Mouse (Mus musculus): ENCODE data around the gene Zfp579. TPM values are rescaled to one million over a fixed set of nuclear protein-coding genes. Genes with fewer than 3 reads are reported as not detected.
"Not testable (repeated sequence)": the region's sequence is repeated elsewhere in the genome, so short reads cannot be mapped to it uniquely, and the experiment has no call there.

The Zfp579 gene
- total RNA-seq, 2 experiments from 2014 or later = 31.6 to 35.9 TPM

DNA sequence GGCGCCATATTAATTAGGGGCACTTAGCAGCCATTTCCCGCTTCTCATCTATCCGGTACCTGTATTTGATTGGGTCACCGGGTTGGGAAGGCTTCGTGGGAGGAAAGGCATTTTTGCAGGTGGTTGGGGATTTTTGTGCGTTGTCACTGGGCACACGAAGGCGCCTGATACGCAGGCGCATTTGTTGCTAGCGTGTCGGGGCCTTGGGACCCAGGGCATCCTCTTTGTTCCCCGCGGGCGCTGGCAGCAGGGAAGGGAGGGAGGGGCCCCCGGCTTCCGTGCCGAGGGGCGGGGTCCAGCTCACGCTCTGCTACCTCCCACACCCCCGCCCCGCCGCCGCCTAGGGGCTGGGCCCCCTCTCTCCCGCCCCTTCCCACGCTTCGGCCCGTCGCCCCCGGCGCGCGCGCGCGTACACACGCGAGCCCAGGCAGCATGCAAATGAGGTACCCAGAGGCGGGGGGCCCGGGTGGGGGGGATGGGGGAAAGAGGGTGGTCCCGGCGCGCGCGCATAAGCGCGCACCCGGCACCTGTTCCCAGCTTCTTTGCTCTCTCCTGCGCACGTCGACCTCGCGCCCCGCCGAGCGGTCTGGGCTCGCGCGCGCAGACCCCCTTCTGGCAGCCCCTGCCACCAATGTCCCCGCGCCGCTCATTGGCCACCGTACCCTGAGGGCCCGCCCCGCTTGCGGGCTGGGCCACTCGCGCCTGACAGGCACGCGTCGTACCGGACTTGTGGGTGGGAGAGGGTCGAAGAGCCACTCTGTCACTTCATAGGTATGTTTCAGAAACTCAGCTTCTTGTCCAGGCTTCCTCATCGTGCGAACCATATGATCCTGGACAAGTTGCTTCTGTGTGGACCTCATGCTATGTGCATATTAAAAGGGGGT, 19.4 kb upstream of the Zfp579 start, which contains the start of gene Gm44973:
TSS of gene Gm44973 (plus strand) at position 379 of the 884 bp plus-strand sequence.
- peak; percentile 90 to 92 for DNase-seq

DNA sequence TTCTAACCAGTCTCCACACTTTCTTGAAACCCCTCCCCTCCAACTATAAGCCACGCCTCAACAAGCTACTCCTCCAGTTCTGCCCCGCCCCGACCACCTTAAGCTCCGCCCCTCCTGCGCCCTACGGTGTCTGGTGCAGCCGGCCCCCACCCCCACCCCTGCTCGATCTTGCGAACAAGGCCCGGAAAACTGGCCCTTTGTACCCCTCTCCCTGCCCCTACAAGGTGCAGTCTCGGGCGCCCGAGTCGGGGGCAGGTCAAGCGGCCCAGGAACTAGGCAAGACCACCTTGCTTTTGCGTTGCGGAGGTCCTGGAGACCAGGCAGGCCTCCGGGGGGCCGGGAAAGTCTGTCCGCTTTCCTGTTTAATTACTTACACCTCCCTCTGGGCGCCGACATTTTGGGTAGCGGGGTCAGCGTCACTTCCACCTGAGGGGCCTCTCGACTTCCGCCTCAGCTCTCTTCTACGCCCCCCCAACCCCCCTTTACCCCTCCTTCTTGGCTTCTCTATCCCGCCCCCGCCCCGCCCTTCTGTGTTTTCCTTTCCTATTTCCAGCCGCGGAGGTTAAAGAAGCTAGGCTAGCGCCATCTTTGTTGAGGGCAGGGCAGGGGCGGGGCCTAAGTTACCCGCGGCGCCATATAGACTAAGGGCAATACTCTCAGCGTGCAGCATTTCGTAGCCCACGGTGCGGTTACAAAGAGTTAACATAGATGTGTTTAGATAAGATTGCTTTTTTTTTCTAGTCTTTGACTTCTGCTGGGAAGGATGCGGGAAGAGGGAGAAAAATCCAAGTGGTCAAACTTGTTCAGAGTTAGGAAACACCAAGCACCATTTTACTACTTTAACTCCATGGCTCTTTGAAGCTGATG, 18.5 kb upstream of the Zfp579 start, which contains the start of the genes Zfp524 and Fiz1:
TSS of gene Zfp524 (plus strand) at position 165 of the 867 bp plus-strand sequence.
TSS of gene Fiz1 (minus strand) at position 447 of the 867 bp plus-strand sequence.
- DNase-seq = peak; percentile 95

DNA sequence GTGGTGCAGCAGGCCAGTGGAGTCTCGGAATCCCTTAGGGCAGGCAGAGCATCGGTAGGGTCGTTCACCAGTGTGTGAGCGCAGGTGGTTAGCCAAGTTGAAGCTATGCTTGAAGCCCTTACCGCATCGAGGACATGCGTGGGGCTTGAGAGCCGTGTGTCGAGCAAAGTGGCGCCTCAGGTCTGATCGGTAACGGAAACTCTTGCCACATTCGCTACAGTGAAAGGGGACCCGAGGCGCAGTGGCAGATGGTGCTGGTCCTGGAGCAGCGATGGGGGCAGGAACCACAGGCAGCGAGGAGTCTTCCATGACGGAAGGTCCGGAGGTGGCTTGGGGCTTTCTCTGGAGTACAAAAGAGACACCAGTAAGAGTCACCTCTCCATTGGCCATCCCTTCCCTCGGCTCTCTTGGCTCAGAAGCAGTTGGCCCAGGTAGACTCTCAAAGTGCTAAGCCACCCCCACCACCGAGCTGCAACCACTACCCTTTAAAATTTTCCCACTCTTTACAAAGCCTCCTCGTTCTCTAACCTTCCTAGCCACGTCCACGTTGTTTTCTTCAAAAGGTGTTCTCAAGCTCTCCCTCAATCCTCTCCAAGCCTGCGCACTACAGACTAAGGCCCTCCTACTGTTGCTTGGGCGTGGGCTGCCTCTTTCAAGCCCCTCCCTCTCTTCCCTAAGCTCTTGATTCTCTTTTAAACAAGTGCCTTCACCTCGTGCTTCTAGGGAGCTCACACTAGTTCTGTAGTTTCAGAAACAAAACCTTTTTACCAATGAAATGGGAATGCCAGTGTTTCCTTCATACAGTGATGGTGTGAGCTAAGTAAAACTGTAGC, 16.9 kb upstream of the Zfp579 start:
- no peak for DNase-seq

GRCm38 (mm10) chr7:5008229-5008628, 12.3 kb upstream of the Zfp579 start:
- no peak for DNase-seq

DNA sequence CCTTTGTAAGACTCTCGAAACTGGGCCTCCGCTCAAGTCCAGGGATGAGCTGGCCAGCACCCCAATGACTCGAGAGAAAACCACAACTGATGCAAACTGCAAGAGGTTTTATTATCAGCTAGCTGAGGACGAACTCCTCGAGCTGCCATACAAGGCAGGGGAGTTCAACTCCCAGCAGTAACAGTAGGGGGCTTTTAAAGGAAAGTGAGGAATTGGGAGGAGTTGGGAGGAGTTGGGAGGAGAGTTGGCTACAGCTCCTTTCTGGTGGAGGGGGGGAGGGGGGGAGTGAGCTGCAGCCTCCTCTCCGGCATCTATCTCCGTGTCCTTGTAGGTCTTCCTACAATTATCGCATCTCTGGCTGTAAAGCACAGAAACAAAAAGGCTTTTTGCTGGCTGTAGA, 6.9 kb upstream of the Zfp579 start:
- not testable (repeated sequence) for DNase-seq

DNA sequence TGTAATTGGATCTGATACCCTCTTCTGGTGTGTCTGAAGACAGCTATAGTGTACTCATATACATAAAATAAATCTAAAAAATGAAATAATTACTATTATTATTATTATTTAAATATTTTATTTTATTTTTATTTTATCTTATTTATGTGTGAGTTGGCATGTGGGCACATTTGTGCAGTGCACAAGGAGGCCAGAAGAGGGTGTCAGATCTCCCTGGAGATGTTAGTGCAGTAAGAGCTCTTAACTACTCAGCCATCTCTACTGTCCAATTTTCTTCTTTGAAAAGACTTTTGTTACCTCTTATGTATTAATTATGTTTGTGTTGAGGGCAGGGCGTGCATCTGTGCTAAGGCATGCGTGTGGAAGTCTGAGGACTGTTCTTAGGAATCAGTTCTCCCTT, 3.9 kb upstream of the Zfp579 start:
- no peak for DNase-seq

DNA sequence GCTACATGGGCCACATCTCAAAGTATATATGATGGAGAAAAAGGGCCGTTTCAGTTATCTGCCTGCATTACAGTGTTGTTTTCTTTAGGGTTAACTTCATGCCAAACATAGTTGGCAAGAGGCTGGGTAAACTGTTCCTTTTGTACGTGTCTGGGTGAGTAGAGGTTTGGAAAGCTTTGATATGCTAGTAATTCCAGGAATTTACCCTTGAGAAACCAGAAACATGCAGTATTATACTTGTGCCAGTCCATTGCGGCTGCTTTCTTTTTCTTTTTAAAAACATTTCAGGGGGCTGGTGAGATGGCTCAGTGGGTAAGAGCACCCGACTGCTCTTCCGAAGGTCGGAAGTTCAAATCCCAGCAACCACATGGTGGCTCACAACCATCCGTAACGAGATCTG, 976 bp upstream of the Zfp579 start:
- DNase-seq = no peak

- no peak for DNase-seq
Measured at GRCm38 (mm10) chr7:4995268-4996002, 523 bp downstream of the Zfp579 start.

GRCm38 (mm10) chr7:4993999-4994788, 1.8 kb downstream of the Zfp579 start:
- DNase-seq = no peak

DNA sequence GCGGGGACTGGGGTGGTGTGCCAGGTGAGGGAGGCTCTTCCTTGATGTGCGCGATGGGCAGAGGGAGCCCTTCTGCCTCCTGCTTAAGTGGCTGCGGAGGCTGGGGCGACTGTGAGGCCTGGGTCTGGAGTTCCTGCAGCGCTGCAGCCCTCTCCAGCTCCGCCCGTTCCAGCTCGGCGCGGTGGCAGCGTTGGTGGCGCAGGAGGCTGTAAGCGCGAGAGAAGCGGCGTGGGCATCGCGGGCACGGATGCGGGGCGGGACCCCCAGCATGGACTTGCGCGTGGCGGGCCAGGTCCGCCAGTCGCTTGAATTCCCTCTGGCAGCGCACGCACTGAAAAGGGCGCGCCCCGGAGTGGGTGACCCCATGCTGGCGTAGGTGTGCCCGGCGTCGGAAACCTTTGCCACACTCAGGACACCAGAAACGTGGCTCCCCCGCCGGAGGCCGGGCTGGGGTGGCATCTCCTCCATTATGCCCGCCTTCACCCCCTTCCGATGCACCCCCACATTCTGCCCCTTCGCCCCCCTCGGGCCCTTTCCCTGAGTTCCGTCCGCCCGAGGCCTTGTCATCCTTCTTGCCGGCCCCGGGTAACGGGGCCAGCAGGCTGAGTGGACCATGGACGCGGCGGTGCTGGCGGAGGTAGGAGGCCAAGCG, 2.5 kb downstream of the Zfp579 start:
- DNase-seq = no peak

DNA sequence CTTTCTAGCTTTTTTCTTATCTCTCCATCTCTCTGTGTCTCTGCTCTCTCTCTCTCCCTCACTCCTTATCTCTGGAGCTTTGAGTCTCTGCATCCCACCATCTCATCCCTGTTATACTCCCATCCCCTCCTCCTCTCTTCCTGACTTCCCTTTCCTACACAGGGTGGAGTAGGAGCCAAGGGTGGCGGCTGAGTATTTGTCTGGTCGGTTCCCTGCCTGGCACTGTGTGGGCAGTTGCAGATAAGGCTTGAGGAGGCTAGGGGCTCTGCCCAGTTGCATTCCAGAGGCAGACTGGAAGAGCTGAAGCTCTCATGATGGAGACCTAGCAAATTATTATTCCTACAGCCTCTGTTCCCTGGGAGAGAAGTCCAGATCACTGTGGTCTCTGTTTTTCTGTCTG, 7.7 kb downstream of the Zfp579 start:
- no peak for DNase-seq

GRCm38 (mm10) chr7:4976832-4977231, 19.1 kb downstream of the Zfp579 start:
- DNase-seq = no peak

GRCm38 (mm10) chr7:4975455-4975854, 20.5 kb downstream of the Zfp579 start:
- DNase-seq = no peak

DNA sequence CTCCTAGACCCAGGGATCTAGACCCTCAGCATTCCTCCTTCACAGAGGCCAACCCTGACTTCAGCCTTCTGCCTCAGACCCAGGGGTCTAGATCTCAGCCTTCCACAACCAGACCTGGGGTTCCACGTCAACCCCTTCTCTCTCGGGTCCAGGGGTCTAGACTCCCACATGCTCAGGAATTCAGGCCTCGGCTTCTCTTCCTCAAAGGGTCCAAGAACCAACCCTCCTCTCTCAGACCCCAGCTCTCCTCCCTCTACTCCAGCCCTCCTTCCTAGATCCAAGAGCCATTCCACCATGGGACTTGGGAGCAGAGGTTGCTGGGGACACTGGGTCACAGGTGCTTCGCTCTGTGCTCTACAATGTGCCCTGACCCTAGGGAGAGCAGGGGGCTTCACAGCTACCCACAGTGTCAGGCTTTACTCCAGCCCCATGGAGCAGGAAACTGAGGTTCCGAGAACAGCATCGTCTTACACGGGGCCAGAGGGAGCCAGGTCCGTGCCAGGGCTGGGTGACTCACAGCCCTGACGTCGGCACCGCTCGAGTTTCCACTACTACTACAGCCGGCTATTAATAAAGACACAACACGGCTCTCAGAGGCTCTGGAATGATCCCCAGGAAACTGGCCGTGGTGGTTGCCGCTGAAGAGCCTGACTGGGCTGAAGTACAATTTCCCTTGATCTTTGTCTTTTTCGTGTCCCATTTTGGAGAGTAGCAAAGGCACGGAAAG, 23.5 kb downstream of the Zfp579 start:
- DNase-seq = no peak

- no peak for DNase-seq
Measured at GRCm38 (mm10) chr7:4971710-4972109, 24.2 kb downstream of the Zfp579 start.

- DNase-seq = no peak
Measured at GRCm38 (mm10) chr7:4971068-4971467, 24.9 kb downstream of the Zfp579 start, which contains the start of gene Sbk3. Sbk3 (minus strand) TSS chr7:4971168.

GRCm38 (mm10) chr7:4964988-4965387, 31.0 kb downstream of the Zfp579 start:
- DNase-seq = no peak

GRCm38 (mm10) chr7:4964272-4964671, 31.7 kb downstream of the Zfp579 start, which contains the start of gene Sbk2:
Sbk2 (minus strand) TSS chr7:4964406.
- DNase-seq = peak; percentile 68 to 70

DNA sequence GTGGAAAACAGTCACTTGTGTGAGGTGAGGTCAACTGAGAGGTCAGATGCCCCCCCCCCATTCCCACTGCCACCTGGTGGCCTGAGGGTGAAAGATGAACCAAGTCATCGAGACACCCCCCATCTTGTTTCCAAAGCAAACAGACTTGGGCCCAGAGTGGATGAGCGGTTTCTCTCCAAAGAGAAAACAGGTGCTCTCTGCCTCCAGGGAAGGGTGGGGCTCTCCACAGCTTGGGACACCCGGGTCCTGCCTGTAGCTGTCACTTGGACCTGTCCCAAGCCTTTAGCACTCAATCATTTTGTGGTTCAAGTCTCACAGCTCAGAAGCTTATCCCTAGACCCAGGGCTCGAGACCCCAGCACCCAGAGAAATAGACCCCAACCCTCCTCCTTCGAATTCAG, 32.4 kb downstream of the Zfp579 start:
- no peak for DNase-seq

Measured in layer of hippocampus, postnatal 36 days (tissue).